Mouse (Mus musculus) gastrocnemius, postnatal 25 days (tissue): Measurements from ENCODE around the gene Ddx58. TPM values are rescaled to one million over a fixed set of nuclear protein-coding genes. Genes with fewer than 3 reads are reported as not detected.

ENCODE experiments used
- DNase-seq: peaks from one replicate; pipeline ENCODE4 v3.0.0; 2022
- long read RNA-seq, 2 experiments: library from polyadenylated mRNA; stranded (forward); transcript quantifications; one replicate each; pipeline ENCODE4 v2.0.0; 2021
- total RNA-seq, 2 experiments: library from RNA; stranded (reverse); gene quantifications; 1 replicate in 1 of 2; 2 replicates in 1 of 2; pipeline ENCODE4 v1.2.3; 2021

Ddx58 gene
- total RNA-seq = 1 to 10 TPM; 2.1 to 3.5 TPM
- long read RNA-seq, experiment 1 = 0 reads
- long read RNA-seq, experiment 2, partial matches to known transcripts = 1 of 2 reads
- long read RNA-seq, experiment 2, other reads (novel, unspliced or antisense) = 1 of 2 reads

GRCm38 (mm10) chr4:40239409-40240271 is at the start of gene Ddx58:
Ddx58 (minus strand) TSS chr4:40239828.
- peak; percentile 17 for DNase-seq

- DNase-seq = no peak
These were observed 49.4 kb upstream of the Ddx58 start for GRCm38 (mm10) chr4:40289046-40289445.

- no peak for DNase-seq
These were observed 47.8 kb upstream of the Ddx58 start for GRCm38 (mm10) chr4:40287415-40287814.

GRCm38 (mm10) chr4:40285582-40285981 is 46.0 kb upstream of the Ddx58 start:
- no peak for DNase-seq

GRCm38 (mm10) chr4:40279276-40279900 is 39.8 kb upstream of the Ddx58 start, which contains the start of gene Ndufb6:
Ndufb6 (minus strand) TSS chr4:40279421.
- DNase-seq = peak; percentile 94

GRCm38 (mm10) chr4:40278880-40279275 is 39.2 kb upstream of the Ddx58 start:
- peak; percentile 7 for DNase-seq

GRCm38 (mm10) chr4:40269430-40270032 is 29.9 kb upstream of the Ddx58 start, which contains the start of the genes Smim27 and Topors:
Smim27 (plus strand) TSS chr4:40269579.
Topors (minus strand) TSS chr4:40269850.
- peak; percentile 95 for DNase-seq

- DNase-seq = no peak
These were observed 29.2 kb upstream of the Ddx58 start for GRCm38 (mm10) chr4:40268835-40269234.

GRCm38 (mm10) chr4:40268204-40268813 is 28.7 kb upstream of the Ddx58 start:
- DNase-seq = peak; percentile 89

- DNase-seq = no peak
These were observed 28.1 kb upstream of the Ddx58 start for GRCm38 (mm10) chr4:40267681-40268080.

- DNase-seq = no peak
These were observed 24.7 kb upstream of the Ddx58 start for GRCm38 (mm10) chr4:40264321-40264720.

GRCm38 (mm10) chr4:40254385-40255103 is 14.9 kb upstream of the Ddx58 start:
- no peak for DNase-seq

GRCm38 (mm10) chr4:40253766-40254165 is 14.1 kb upstream of the Ddx58 start:
- DNase-seq = no peak

- no peak for DNase-seq
These were observed 11.4 kb upstream of the Ddx58 start for GRCm38 (mm10) chr4:40250984-40251383.

GRCm38 (mm10) chr4:40244035-40244434 is 4.4 kb upstream of the Ddx58 start:
- DNase-seq = no peak

GRCm38 (mm10) chr4:40243006-40243405 is 3.4 kb upstream of the Ddx58 start:
- DNase-seq = no peak

- DNase-seq = no peak
These were observed 2.3 kb upstream of the Ddx58 start for GRCm38 (mm10) chr4:40241928-40242327.

- DNase-seq = no peak
These were observed 680 bp upstream of the Ddx58 start for GRCm38 (mm10) chr4:40240272-40240744.

GRCm38 (mm10) chr4:40238483-40239408 is 882 bp downstream of the Ddx58 start:
- peak; percentile 30 for DNase-seq

- DNase-seq = no peak
These were observed 2.8 kb downstream of the Ddx58 start for GRCm38 (mm10) chr4:40236829-40237228.
